Mouse (Mus musculus) midbrain, embryonic 14.5 days (tissue): ENCODE results near the gene Lclat1. TPM values are rescaled to one million over a fixed set of nuclear protein-coding genes. Genes with fewer than 3 reads are reported as not detected.
A peak's percentile ranks its signal among the peaks of the same experiment; 100 is the strongest.

Source experiments
- ATAC-seq: fragments of 200-750 bp; cut with Nextera tagmentation; 2 replicates; pipeline ENCODE4 v1.8.0; 2017; ENCODE audit warnings: moderate number of reproducible peaks, moderate library complexity; ENCODE audit not compliant: low FRiP score, low TSS enrichment
- DNase-seq: peaks from one replicate; pipeline ENCODE4 v3.0.0-alpha.2; 2015
- H3K27ac ChIP-seq: fragments of 300-500 bp; sonication (generic); replicated peaks from 2 replicates; pipeline ENCODE4 v1.5.1; 2014; ENCODE audit warnings: mild to moderate bottlenecking, low read depth, low read length, moderate library complexity
- H3K27me3 ChIP-seq: fragments of 300-500 bp; sonication (generic); 2 replicates; pipeline ENCODE4 v1.6.1; 2014; ENCODE audit warnings: low read length, control low read depth, mixed read lengths; ENCODE audit not compliant: control insufficient read depth, insufficient read depth
- H3K36me3 ChIP-seq: fragments of 300-500 bp; sonication (generic); 2 replicates; pipeline ENCODE4 v1.6.1; 2014; ENCODE audit warnings: low read length, control low read depth; ENCODE audit not compliant: control insufficient read depth, insufficient read depth
- H3K4me1 ChIP-seq: fragments of 300-500 bp; sonication (generic); 2 replicates; pipeline ENCODE4 v1.6.1; 2014; ENCODE audit warnings: mild to moderate bottlenecking, antibody characterized with exemption, low read length, control low read depth; ENCODE audit not compliant: control insufficient read depth, insufficient read depth
- H3K4me2 ChIP-seq: fragments of 300-500 bp; sonication (generic); 2 replicates; pipeline ENCODE4 v1.6.1; 2014; ENCODE audit warnings: mild to moderate bottlenecking, low read length, moderate library complexity
- H3K4me3 ChIP-seq: fragments of 300-500 bp; sonication (generic); replicated peaks from 2 replicates; pipeline ENCODE4 v1.5.1; 2014; ENCODE audit warnings: low read depth, low read length
- H3K9ac ChIP-seq: fragments of 300-500 bp; sonication (generic); replicated peaks from 2 replicates; pipeline ENCODE4 v1.6.1; 2014; ENCODE audit warnings: mild to moderate bottlenecking, low read length, moderate library complexity
- H3K9me3 ChIP-seq: fragments of 300-500 bp; sonication (generic); 2 replicates; pipeline ENCODE4 v1.6.1; 2016; ENCODE audit warnings: low read length, control low read depth, mixed read lengths; ENCODE audit not compliant: control insufficient read depth
- WGBS: fragments of 180-500 bp; shearing (Covaris S2); extraction: QIAGEN DNeasy Blood & Tissue Kit; methylation state at CpG from one replicate; pipeline ENCODE4 v1.1.7; 2014; 5-methylcytosine and 5-hydroxymethylcytosine counted together
- polyA plus RNA-seq: library from polyadenylated mRNA; unstranded; fragments of >200 nt; fragmentation: Nextera tagmentation; extraction: Ambion mirVana; gene quantifications from 2 replicates; pipeline ENCODE4 v1.2.1, GENCODE M21; 2014

Lclat1 gene
- 9.0 and 16.9 TPM in 2 replicates for polyA plus RNA-seq

GRCm38 (mm10) chr17:73107158-73108157 is at the start of gene Lclat1:
Gene Lclat1, plus strand, starts transcription at chr17:73107985.
- Histone ChIP-seq H3K4me2 (peak within 1 kb of the TSS; percentile 94), H3K27ac (peak within 1 kb of the TSS; percentile 69), H3K9me3 (no peaks in the 10 kb centered on the region), H3K9ac (peak within 1 kb of the TSS; percentile 87), H3K36me3 (no peaks in the 10 kb centered on the region), H3K27me3 (no peaks in the 10 kb centered on the region), H3K4me3 (peak within 1 kb of the TSS; percentile 88), H3K4me1 (0 out of 2 replicates have a peak, but pooled peaks cover 9% of the 10 kb centered on the region)
- peak; percentile 98 for DNase-seq
- 6% methylated on average over 51 of the region's 51 CpGs for WGBS
- ATAC-seq, result peak; percentile 100

- Histone ChIP-seq H3K9me3 (no peaks in the 10 kb centered on the region), H3K27me3 (no peaks in the 10 kb centered on the region), H3K27ac (no peak overlapping the region), H3K4me1 (no peaks in the 10 kb centered on the region), H3K4me2 (no peak overlapping the region), H3K4me3 (no peak overlapping the region), H3K36me3 (no peaks in the 10 kb centered on the region), H3K9ac (no peak overlapping the region)
- 86% methylated on average over 5 of the region's 5 CpGs for WGBS
- DNase-seq (no peak), ATAC-seq (no peak)
These were observed 49.5 kb upstream of the Lclat1 start for GRCm38 (mm10) chr17:73058319-73058718.

- Histone ChIP-seq H3K27me3 (no peaks in the 10 kb centered on the region), H3K36me3 (no peaks in the 10 kb centered on the region), H3K9me3 (no peaks in the 10 kb centered on the region), H3K4me1 (no peaks in the 10 kb centered on the region), H3K27ac (no peak overlapping the region), H3K4me2 (no peak overlapping the region), H3K4me3 (no peak overlapping the region), H3K9ac (no peak overlapping the region)
- no peak for DNase-seq
- 71% methylated on average over 3 of the region's 3 CpGs for WGBS
- ATAC-seq, result no peak
These were observed 47.4 kb upstream of the Lclat1 start for GRCm38 (mm10) chr17:73060224-73060896.

GRCm38 (mm10) chr17:73060897-73061252 is 46.9 kb upstream of the Lclat1 start:
- Histone ChIP-seq H3K27ac (no peak overlapping the region), H3K9ac (no peak overlapping the region), H3K27me3 (no peaks in the 10 kb centered on the region), H3K4me1 (no peaks in the 10 kb centered on the region), H3K4me3 (no peak overlapping the region), H3K9me3 (no peaks in the 10 kb centered on the region), H3K4me2 (no peak overlapping the region), H3K36me3 (no peaks in the 10 kb centered on the region)
- 92% methylated on average over 8 of the region's 8 CpGs for WGBS
- ATAC-seq, result no peak
- no peak for DNase-seq

- DNase-seq, result no peak
- H3K36me3 ChIP-seq, result no peaks in the 10 kb centered on the region
- no peak overlapping the region for H3K4me2 ChIP-seq
- no peaks in the 10 kb centered on the region for H3K9me3 ChIP-seq
- no peak overlapping the region for H3K27ac ChIP-seq
- H3K4me1 ChIP-seq, result no peaks in the 10 kb centered on the region
- ATAC-seq, result no peak
- 93% methylated on average over 1 of the region's 1 CpGs for WGBS
- H3K27me3 ChIP-seq, result no peaks in the 10 kb centered on the region
- H3K9ac ChIP-seq, result no peak overlapping the region
- no peak overlapping the region for H3K4me3 ChIP-seq
These were observed 45.1 kb upstream of the Lclat1 start for GRCm38 (mm10) chr17:73062701-73063100.

- WGBS, result 91% methylated on average over 2 of the region's 2 CpGs
- no peaks in the 10 kb centered on the region for H3K36me3 ChIP-seq
- H3K27ac ChIP-seq, result no peak overlapping the region
- no peaks in the 10 kb centered on the region for H3K9me3 ChIP-seq
- ATAC-seq, result no peak
- no peak overlapping the region for H3K4me2 ChIP-seq
- no peak overlapping the region for H3K9ac ChIP-seq
- no peaks in the 10 kb centered on the region for H3K4me1 ChIP-seq
- no peak for DNase-seq
- H3K27me3 ChIP-seq, result no peaks in the 10 kb centered on the region
- no peak overlapping the region for H3K4me3 ChIP-seq
These were observed 44.5 kb upstream of the Lclat1 start for GRCm38 (mm10) chr17:73063299-73063698.

- no peaks in the 10 kb centered on the region for H3K9me3 ChIP-seq
- H3K4me2 ChIP-seq, result no peak overlapping the region
- no peak overlapping the region for H3K27ac ChIP-seq
- ATAC-seq (no peak), DNase-seq (no peak)
- no peak overlapping the region for H3K4me3 ChIP-seq
- H3K9ac ChIP-seq, result no peak overlapping the region
- H3K36me3 ChIP-seq, result no peaks in the 10 kb centered on the region
- no peaks in the 10 kb centered on the region for H3K4me1 ChIP-seq
- 93% methylated on average over 1 of the region's 1 CpGs for WGBS
- no peaks in the 10 kb centered on the region for H3K27me3 ChIP-seq
These were observed 44.0 kb upstream of the Lclat1 start for GRCm38 (mm10) chr17:73063781-73064180.

- H3K27me3 ChIP-seq, result no peaks in the 10 kb centered on the region
- no peaks in the 10 kb centered on the region for H3K36me3 ChIP-seq
- no peaks in the 10 kb centered on the region for H3K9me3 ChIP-seq
- ATAC-seq (no peak), DNase-seq (no peak)
- H3K4me3 ChIP-seq, result no peak overlapping the region
- 78% methylated on average over 9 of the region's 9 CpGs for WGBS
- H3K27ac ChIP-seq, result no peak overlapping the region
- H3K9ac ChIP-seq, result no peak overlapping the region
- no peak overlapping the region for H3K4me2 ChIP-seq
- H3K4me1 ChIP-seq, result no peaks in the 10 kb centered on the region
These were observed 41.2 kb upstream of the Lclat1 start for GRCm38 (mm10) chr17:73066387-73067169.
